Mouse (Mus musculus) heart, adult 2 months (tissue): Measurements from ENCODE around the gene Rad51d.

Experiments used
- CTCF ChIP-seq: fragments of 200-600 bp; IDR thresholded peaks from 2 replicates; pipeline ENCODE4 v1.8.1; 2022; ENCODE audit warnings: antibody characterized with exemption, mild to moderate bottlenecking, moderate library complexity
- EP300 ChIP-seq: fragments of 200-500 bp; IDR thresholded peaks from 2 replicates; pipeline ENCODE4 v1.6.1; 2011; ENCODE audit warnings: low read depth, low read length, control low read depth; ENCODE audit not compliant: insufficient read depth
- POLR2A ChIP-seq: fragments of 200-500 bp; IDR thresholded peaks from 2 replicates; pipeline ENCODE4 v1.6.1; 2011; ENCODE audit warnings: mild to moderate bottlenecking, low read depth, low read length, control low read depth; ENCODE audit not compliant: insufficient read depth

- TF ChIP-seq CTCF (no peak), POLR2A (no peak), EP300 (no peak)
These were observed 56.5 kb downstream of the Rad51d start for GRCm38 (mm10) chr11:82833929-82834328.
